In the genomic region with DNA sequence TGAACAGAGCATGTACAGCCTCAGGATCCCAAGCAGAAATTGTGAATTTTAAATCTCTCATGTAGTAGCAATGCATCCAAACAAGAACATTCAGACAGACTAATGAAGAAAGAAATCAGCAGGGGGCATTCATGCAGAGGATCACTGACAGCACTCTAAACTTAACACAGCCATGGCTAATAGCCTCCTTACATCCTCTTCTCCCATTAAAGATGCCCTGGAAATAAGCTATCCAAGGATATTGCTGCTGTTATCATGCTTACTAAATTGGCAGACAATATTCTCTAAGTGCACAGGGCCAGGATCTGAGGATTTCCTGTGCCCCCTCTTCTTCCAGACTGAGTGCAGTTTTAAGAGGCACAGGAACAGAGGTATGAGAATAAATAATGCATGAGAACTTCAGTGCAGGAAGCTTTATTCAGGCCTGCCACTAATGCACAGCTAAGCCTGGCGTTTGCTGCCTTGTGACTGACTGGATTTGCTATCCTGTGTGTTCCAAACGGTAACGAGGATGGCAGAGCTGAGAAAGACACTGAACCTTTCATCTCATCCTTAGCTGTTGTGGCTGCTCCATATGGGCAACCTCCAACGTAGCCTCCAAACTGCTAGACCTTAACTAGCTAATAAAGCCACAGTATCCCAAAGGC, we compare ENCODE assay signal across 19 mouse cellular contexts.
DNase-seq lines count a peak whose midpoint lies in the region; ATAC-seq and TF ChIP-seq lines count a peak whose summit lies in the region.
"Had no signal": no experiment of that assay in that cellular context is flagged by ENCODE, and none has a peak within 500 bp of the region (broad histone marks: within the 10 kb centered on the region; RNA-seq: fewer than 3 reads in every experiment).

No protein-coding gene starts in this region.

- H3K4me1 ChIP-seq in forebrain, embryonic 14.5 days (ENCODE audit: control insufficient read depth, insufficient read depth, low read length): 0 out of 2 replicates have a peak, but pooled peaks cover 2% of the 10 kb centered on the region
- H3K4me1 ChIP-seq in hindbrain, postnatal 0 days (ENCODE audit: insufficient read depth, low read length): peaks cover 4% of the 10 kb centered on the region; the same call in 1 of the 2 replicates
- H3K4me1 ChIP-seq in neural tube, embryonic 15.5 days: peaks cover 9% of the 10 kb centered on the region
- H3K4me1 ChIP-seq: embryonic facial prominence, embryonic 15.5 days; heart, embryonic 13.5 days; limb, embryonic 12.5 days; liver, embryonic 15.5 days had no signal

- no peak for DNase-seq in layer of hippocampus, adult 2 months (ENCODE audit: low spot score in 2 of 2)
- DNase-seq in layer of hippocampus, adult 8-10 months (ENCODE audit: low spot score in 2 of 2): no peak
- DNase-seq in forebrain, embryonic 14.5 days (ENCODE audit: low spot score): peak; percentile 32
- peak; percentile 17 for DNase-seq in hindbrain, postnatal 0 days (ENCODE audit: low spot score)
- DNase-seq in gastrocnemius, adult 18-20 months (ENCODE audit: low spot score): no peak
- DNase-seq in layer of hippocampus, adult 18-20 months (ENCODE audit: low spot score in 2 of 2): no peak
- DNase-seq: B cell, adult 2 months; cerebellum, adult 18-20 months; gastrocnemius, postnatal 36 days; kidney, adult 18-20 months; lung, postnatal 36 days; right cerebral cortex, postnatal 14 days had no signal

- H3K36me3 ChIP-seq in forebrain, embryonic 14.5 days (ENCODE audit: control insufficient read depth, insufficient read depth, low read length): no peaks in the 10 kb centered on the region
- H3K36me3 ChIP-seq in hindbrain, postnatal 0 days (ENCODE audit: insufficient read depth, low read length): no peaks in the 10 kb centered on the region
- no peaks in the 10 kb centered on the region for H3K36me3 ChIP-seq in neural tube, embryonic 15.5 days
- H3K36me3 ChIP-seq: embryonic facial prominence, embryonic 15.5 days; heart, embryonic 13.5 days; limb, embryonic 12.5 days; liver, embryonic 15.5 days had no signal

- peak; percentile 71 for ATAC-seq in forebrain, embryonic 14.5 days
- peak; percentile 63; the same call in 1 of the 2 replicates for ATAC-seq in hindbrain, postnatal 0 days
- ATAC-seq in neural tube, embryonic 15.5 days (ENCODE audit: low FRiP score): peak; percentile 56; the same call in 1 of the 2 replicates
- ATAC-seq in granulocyte monocyte progenitor cell, adult 5-6 weeks (replicated peaks; ENCODE audit: poor library complexity, severe bottlenecking): no peak
- ATAC-seq: Patski had no signal

- H3K9ac ChIP-seq in forebrain, embryonic 14.5 days (ENCODE audit: low read length): no peak overlapping the region
- H3K9ac ChIP-seq in hindbrain, postnatal 0 days (replicated peaks; ENCODE audit: low read length): no peak overlapping the region
- no peak overlapping the region for H3K9ac ChIP-seq in neural tube, embryonic 15.5 days (replicated peaks)
- H3K9ac ChIP-seq: embryonic facial prominence, embryonic 15.5 days; heart, embryonic 13.5 days; limb, embryonic 12.5 days; liver, embryonic 15.5 days had no signal

- 0 out of 2 replicates have a peak, but pooled peaks have one; percentile 3 for TF ChIP-seq CTCF in layer of hippocampus, adult 2 months (conservative IDR thresholded peaks at IDR 0.05)
- no peak for TF ChIP-seq CTCF in hindbrain, postnatal 0 days (IDR thresholded peaks at IDR 0.05; ENCODE audit: low read depth)

- H3K4me2 ChIP-seq in forebrain, embryonic 14.5 days (ENCODE audit: low read length): no peak overlapping the region
- H3K4me2 ChIP-seq in hindbrain, postnatal 0 days (ENCODE audit: low read depth, low read length): no peak overlapping the region
- no peak overlapping the region for H3K4me2 ChIP-seq in neural tube, embryonic 15.5 days
- H3K4me2 ChIP-seq: embryonic facial prominence, embryonic 15.5 days; heart, embryonic 13.5 days; limb, embryonic 12.5 days; liver, embryonic 15.5 days had no signal

- H3K9me3 ChIP-seq in forebrain, embryonic 14.5 days (replicated peaks; ENCODE audit: control insufficient read depth, low read length): no peaks in the 10 kb centered on the region
- no peaks in the 10 kb centered on the region for H3K9me3 ChIP-seq in hindbrain, postnatal 0 days (ENCODE audit: low read length)
- no peaks in the 10 kb centered on the region for H3K9me3 ChIP-seq in neural tube, embryonic 15.5 days (replicated peaks)
- H3K9me3 ChIP-seq: embryonic facial prominence, embryonic 15.5 days; heart, embryonic 13.5 days; limb, embryonic 12.5 days; liver, embryonic 15.5 days had no signal

- no peak overlapping the region for H3K4me3 ChIP-seq in layer of hippocampus, adult 2 months
- H3K4me3 ChIP-seq in forebrain, embryonic 14.5 days (ENCODE audit: low read depth, low read length): no peak overlapping the region
- no peak overlapping the region for H3K4me3 ChIP-seq in hindbrain, postnatal 0 days (ENCODE audit: low read length)
- H3K4me3 ChIP-seq in neural tube, embryonic 15.5 days (replicated peaks): no peak overlapping the region
- H3K4me3 ChIP-seq: embryonic facial prominence, embryonic 15.5 days; heart, embryonic 13.5 days; limb, embryonic 12.5 days; liver, embryonic 15.5 days had no signal

- H3K27ac ChIP-seq in layer of hippocampus, adult 2 months: peak overlapping the region; percentile 15; the same call in 1 of the 2 replicates
- H3K27ac ChIP-seq in forebrain, embryonic 14.5 days (ENCODE audit: low read depth, low read length): no peak overlapping the region
- no peak overlapping the region for H3K27ac ChIP-seq in hindbrain, postnatal 0 days
- H3K27ac ChIP-seq in neural tube, embryonic 15.5 days (replicated peaks): peak overlapping the region; percentile 43
- H3K27ac ChIP-seq: embryonic facial prominence, embryonic 15.5 days; heart, embryonic 13.5 days; limb, embryonic 12.5 days; liver, embryonic 15.5 days had no signal

- WGBS in forebrain, embryonic 14.5 days: 11% methylated on average over 4 of the region's 4 CpGs
- WGBS in hindbrain, postnatal 0 days: 23% methylated on average over 4 of the region's 4 CpGs
- WGBS in neural tube, embryonic 15.5 days: 26% methylated on average over 4 of the region's 4 CpGs

- H3K27me3 ChIP-seq in forebrain, embryonic 14.5 days (replicated peaks; ENCODE audit: control insufficient read depth, insufficient read depth, low read length): no peaks in the 10 kb centered on the region
- H3K27me3 ChIP-seq in hindbrain, postnatal 0 days (ENCODE audit: insufficient read depth, low read length): no peaks in the 10 kb centered on the region
- no peaks in the 10 kb centered on the region for H3K27me3 ChIP-seq in neural tube, embryonic 15.5 days (replicated peaks)
- H3K27me3 ChIP-seq: embryonic facial prominence, embryonic 15.5 days; heart, embryonic 13.5 days; limb, embryonic 12.5 days; liver, embryonic 15.5 days; Patski had no signal

Comparison
In these comparisons a context has a peak if more than half of its experiments do, and no peak if none do; other contexts are left out.
1. DNase-seq: peak in forebrain, embryonic 14.5 days (single experiment) and hindbrain, postnatal 0 days (single experiment); none in layer of hippocampus, adult 2 months (0 of 2), layer of hippocampus, adult 8-10 months (0 of 2), gastrocnemius, adult 18-20 months (single experiment) and layer of hippocampus, adult 18-20 months (0 of 2).
2. H3K27ac ChIP-seq: peak in layer of hippocampus, adult 2 months (single experiment) and neural tube, embryonic 15.5 days (single experiment); none in forebrain, embryonic 14.5 days (single experiment) and hindbrain, postnatal 0 days (single experiment).